Mouse (Mus musculus): ENCODE results near the gene Sec24d. TPM values are rescaled to one million over a fixed set of nuclear protein-coding genes. Genes with fewer than 3 reads are reported as not detected.

Sec24d gene
- polyA plus RNA-seq, 1 experiment from 2014 or later, result 61.9 TPM

- H3K4me1 ChIP-seq (replicated peaks), result no peaks in the 10 kb centered on the region
- no peaks in the 10 kb centered on the region for H3K27me3 ChIP-seq
- ATAC-seq (replicated peaks; ENCODE audit: insufficient number of reproducible peaks, insufficient read depth, low FRiP score, low read depth), result no peak
- H3K4me2 ChIP-seq, result no peak overlapping the region
- H3K27ac ChIP-seq, result no peak overlapping the region
- no peak overlapping the region for H3K9ac ChIP-seq
- no peaks in the 10 kb centered on the region for H3K9me3 ChIP-seq (replicated peaks)
- no peak overlapping the region for H3K4me3 ChIP-seq
- WGBS, result 76% methylated on average over 3 of the region's 3 CpGs
- H3K36me3 ChIP-seq, result no peaks in the 10 kb centered on the region
These were observed 137.7 kb downstream of the Sec24d start for GRCm38 (mm10) chr3:123404945-123405344.

- H3K9ac ChIP-seq, result no peak overlapping the region
- no peak overlapping the region for H3K4me3 ChIP-seq
- no peak overlapping the region for H3K27ac ChIP-seq
- WGBS, result 71% methylated on average over 6 of the region's 6 CpGs
- H3K27me3 ChIP-seq, result no peaks in the 10 kb centered on the region
- no peak for ATAC-seq (replicated peaks; ENCODE audit: insufficient number of reproducible peaks, insufficient read depth, low FRiP score, low read depth)
- no peaks in the 10 kb centered on the region for H3K4me1 ChIP-seq (replicated peaks)
- no peak overlapping the region for H3K4me2 ChIP-seq
- H3K36me3 ChIP-seq, result no peaks in the 10 kb centered on the region
- H3K9me3 ChIP-seq (replicated peaks), result 0 out of 2 replicates have a peak, but pooled peaks cover 3% of the 10 kb centered on the region
These were observed 144.7 kb downstream of the Sec24d start for GRCm38 (mm10) chr3:123411821-123412578.

- WGBS, result 75% methylated on average over 5 of the region's 5 CpGs
- H3K4me1 ChIP-seq (replicated peaks), result no peaks in the 10 kb centered on the region
- no peak overlapping the region for H3K4me2 ChIP-seq
- H3K9ac ChIP-seq, result no peak overlapping the region
- 0 out of 2 replicates have a peak, but pooled peaks cover 3% of the 10 kb centered on the region for H3K9me3 ChIP-seq (replicated peaks)
- H3K4me3 ChIP-seq, result no peak overlapping the region
- no peaks in the 10 kb centered on the region for H3K27me3 ChIP-seq
- no peak for ATAC-seq (replicated peaks; ENCODE audit: insufficient number of reproducible peaks, insufficient read depth, low FRiP score, low read depth)
- H3K36me3 ChIP-seq, result no peaks in the 10 kb centered on the region
- H3K27ac ChIP-seq, result no peak overlapping the region
These were observed 145.9 kb downstream of the Sec24d start for GRCm38 (mm10) chr3:123413173-123413572.

Other genes with a start within 250 kb of the Sec24d start
- 178 and 261 TPM in 2 replicates for gene Myoz2, start 232.4 kb upstream of the Sec24d start, polyA plus RNA-seq (2015; fragmentation: Nextera tagmentation; extraction: Ambion mirVana)
- 11.9 and 15.1 TPM in 2 replicates for gene Synpo2, start 31.3 kb upstream of the Sec24d start, polyA plus RNA-seq (2015; fragmentation: Nextera tagmentation; extraction: Ambion mirVana)
- gene Mettl14, start 118.7 kb downstream of the Sec24d start, polyA plus RNA-seq (2015; fragmentation: Nextera tagmentation; extraction: Ambion mirVana), result 18.3 and 19.9 TPM in 2 replicates
- gene Prss12, start 179.5 kb downstream of the Sec24d start, polyA plus RNA-seq (2015; fragmentation: Nextera tagmentation; extraction: Ambion mirVana), result 3.6 and 5.7 TPM in 2 replicates